Mouse (Mus musculus): Measurements from ENCODE around the gene Atp5e. TPM values are rescaled to one million over a fixed set of nuclear protein-coding genes. Genes with fewer than 3 reads are reported as not detected.
A peak's percentile ranks its signal among the peaks of the same experiment; 100 is the strongest.

Atp5e gene
- polyA plus RNA-seq, 2 experiments from 2014 or later: 705 to 752 TPM

DNA sequence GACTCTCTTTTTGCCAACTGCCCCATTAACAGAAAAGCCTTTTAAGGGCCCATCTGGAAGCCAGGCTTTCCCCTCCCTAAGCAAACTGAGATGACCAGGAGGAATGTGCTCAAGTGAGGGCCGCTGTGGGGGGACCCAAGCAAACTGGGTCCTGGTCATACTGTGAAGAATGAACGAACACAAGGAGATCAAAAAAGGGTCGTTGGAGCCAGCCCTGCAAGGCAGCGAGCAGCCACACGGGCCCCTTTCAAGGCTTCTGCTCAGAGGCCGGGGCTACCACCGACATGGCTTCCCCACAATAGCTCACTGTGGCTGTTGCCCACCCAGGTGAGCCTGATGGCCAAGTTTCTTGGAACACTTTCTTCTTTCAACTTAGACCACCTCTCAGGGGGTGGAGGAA is 17.4 kb downstream of the Atp5e start:
- no peak for ATAC-seq

DNA sequence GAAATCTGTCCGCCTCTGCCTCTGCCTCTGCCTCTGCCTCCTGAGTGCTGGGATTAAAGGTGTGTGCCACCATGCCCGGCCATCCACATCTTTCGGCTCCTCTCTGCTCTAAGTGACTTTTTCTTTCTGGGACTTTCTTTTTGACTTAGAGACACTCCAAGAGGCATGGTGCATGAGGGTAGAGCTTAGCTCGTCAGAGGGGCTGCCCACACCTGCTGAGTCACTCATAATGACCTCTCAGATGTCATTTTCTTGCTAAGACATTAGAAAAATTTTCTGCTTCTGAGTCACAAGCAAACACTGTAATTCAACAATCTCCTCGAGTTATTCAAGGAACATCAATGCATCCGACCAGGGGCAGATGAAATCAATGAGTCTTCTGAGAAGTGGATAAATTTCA is 18.9 kb downstream of the Atp5e start:
- ATAC-seq: no peak

DNA sequence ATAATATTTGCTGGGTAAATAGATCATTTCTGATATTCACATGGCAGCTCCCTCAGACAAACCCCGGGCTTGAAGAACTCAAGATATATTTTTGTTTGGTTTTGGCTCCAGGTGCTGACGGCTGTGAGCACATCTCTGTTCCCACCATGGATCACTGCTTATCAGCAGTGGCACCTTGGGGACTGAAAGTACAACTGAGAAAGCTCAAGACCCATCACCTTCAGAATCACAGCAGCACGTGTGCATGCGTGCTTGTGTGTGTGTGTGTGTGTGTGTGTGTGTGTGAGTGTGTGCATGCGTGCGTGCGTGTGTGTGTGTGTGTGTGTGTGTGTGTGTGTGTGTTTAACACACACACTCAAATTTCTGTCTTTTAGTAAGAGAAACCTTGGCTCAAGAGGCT is 19.5 kb downstream of the Atp5e start:
- no peak for ATAC-seq

- no peak for ATAC-seq
Observed at GRCm38 (mm10) chr2:174443046-174443445, 20.9 kb downstream of the Atp5e start.

DNA sequence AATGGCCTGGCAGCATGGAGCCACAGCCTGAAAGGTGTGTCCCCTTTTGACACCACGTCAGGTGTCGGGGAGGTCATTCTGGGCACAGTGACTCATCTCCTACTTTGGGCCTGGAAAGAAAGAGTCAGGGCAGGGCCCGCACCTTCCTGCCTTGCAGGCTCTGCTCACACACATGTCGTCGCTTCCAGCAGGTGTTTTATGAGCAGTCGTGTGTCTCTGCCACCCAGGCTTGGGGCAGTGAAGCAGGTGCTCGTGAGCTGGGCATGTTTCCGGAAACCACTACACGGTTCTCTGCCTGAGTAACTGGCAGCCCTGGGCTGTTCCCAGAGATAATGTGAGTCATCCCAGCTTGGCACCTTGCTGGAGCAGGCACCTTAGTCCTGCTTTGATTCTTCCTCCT is 21.4 kb downstream of the Atp5e start:
- ATAC-seq: peak; percentile 20

GRCm38 (mm10) chr2:174441898-174442297 is 22.0 kb downstream of the Atp5e start:
- ATAC-seq: no peak

DNA sequence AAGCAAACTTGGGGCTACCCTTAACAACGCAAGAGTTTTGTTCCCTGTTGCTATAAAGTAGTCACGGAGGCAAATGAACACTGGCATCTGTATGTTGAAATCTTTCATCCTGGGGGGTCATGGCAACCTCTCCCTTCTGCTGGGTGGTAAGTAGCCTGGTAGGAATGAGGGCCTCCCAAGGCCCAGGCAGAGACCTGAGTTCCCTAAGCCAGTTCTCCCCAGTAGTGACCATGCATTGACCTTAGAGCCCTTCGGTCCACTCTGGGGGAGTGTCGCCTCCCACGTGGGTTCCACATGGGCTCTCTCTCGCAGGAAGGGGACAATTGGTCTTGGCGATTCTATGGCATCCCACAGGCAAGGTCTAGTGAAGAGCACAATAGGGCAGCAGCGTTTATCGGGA is 23.9 kb downstream of the Atp5e start:
- no peak for ATAC-seq

- no peak for ATAC-seq
Observed at GRCm38 (mm10) chr2:174439450-174439838, 24.5 kb downstream of the Atp5e start.

DNA sequence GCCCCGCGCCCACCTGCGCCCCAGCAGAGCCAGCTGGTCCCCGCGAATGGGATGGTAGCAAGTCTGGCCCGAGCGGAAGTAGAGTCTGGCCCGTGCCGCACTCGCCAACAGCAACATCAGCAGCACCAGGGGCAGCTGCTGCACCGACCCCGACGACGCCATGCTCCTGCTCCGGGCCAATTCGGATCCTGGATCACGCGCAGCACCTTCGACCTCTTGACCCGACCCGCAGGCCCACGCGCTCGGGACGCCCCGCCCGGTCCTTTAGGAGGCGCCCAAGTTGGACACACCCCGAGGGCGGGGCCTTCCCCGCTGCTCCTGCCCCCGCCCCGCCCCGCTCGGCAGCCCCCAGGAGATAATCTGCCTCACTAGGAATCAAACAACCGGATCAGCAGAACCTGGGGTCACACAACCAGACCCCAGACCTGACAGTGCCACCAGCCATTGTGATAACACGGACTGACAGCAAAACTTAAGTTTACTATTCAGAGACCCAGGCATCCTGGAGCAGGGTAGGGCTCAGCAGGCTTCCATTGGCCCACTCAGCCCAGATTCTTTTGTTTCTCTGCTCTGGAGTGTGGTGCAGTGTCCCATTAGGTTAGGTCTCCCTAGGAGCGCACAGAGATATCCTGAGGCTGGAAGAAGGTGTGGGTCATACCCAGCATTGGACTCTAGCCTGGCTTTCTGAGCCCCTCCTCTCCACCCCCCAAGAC is 25.0 kb downstream of the Atp5e start, which contains the start of gene Ctsz:
Gene Ctsz, minus strand, starts transcription at position 303 of the 713 bp plus-strand sequence.
- peak; percentile 71 for ATAC-seq

- ATAC-seq: no peak
Observed at GRCm38 (mm10) chr2:174438181-174438580, 25.7 kb downstream of the Atp5e start.

- ATAC-seq: no peak
Observed at GRCm38 (mm10) chr2:174437697-174437982, 26.3 kb downstream of the Atp5e start.

- no peak for ATAC-seq
Observed at GRCm38 (mm10) chr2:174436916-174437696, 26.8 kb downstream of the Atp5e start.

GRCm38 (mm10) chr2:174436076-174436701 is 27.7 kb downstream of the Atp5e start:
- ATAC-seq: no peak

GRCm38 (mm10) chr2:174434943-174435342 is 29.0 kb downstream of the Atp5e start:
- ATAC-seq: no peak

GRCm38 (mm10) chr2:174428996-174429591 is 34.8 kb downstream of the Atp5e start:
- ATAC-seq: no peak

DNA sequence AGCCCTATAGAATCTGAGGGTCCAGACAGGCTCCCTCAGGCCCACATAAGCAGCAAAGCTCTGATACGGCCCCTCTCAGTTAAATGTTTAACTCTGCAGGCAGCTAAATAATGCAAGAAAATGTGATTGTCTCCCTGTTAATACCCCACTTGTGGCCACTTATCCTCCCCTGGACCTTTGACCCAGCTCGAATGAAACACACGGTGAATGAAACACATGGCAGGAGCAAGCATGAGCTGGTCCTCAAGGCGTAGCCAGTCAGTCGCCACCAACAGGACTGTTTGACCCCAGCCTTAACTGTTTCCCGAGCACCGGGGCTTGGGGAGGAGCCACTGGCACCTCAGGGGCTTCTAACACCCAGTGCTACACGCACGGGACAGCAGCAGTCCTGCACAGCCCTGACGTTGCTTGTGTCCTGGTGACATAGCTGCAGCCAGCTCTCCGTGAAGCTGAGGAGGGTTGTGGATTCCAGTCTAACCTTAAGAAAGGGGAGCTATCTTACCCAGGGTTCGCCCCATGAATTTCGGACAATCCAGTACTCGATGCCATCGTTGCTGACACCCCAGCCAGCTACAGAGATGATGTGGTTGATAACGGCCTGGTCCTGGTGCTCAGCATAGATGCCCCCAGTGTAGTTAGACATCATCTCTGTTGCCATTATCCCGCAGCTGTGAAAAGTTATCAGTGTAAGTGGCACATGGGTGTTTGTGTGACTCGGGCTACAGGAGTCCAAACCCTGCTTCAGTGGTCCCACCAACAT is 35.6 kb downstream of the Atp5e start:
- ATAC-seq: no peak

DNA sequence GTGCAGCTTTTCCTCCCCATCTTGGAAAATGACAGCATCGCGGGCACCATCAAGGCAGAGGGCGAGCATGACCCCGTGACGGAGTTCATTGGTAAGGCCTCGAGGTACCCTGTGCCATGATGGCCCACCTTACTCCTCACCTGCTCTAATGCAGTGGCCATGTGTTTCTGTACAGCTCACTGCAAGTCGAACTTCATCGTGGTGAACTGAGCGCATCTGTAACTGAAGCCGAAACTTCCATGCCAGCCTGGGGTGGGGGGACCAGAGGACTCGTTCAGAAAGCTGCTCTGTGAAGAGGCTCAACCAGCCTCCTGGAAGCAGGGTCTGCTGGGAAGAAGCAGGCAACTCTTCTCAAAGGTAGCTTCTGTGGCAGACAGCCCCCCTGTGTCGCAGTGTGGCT is 37.0 kb downstream of the Atp5e start:
- no peak for ATAC-seq

- no peak for ATAC-seq
Observed at GRCm38 (mm10) chr2:174424301-174425085, 39.4 kb downstream of the Atp5e start.

- ATAC-seq: no peak
Observed at GRCm38 (mm10) chr2:174421107-174421506, 42.8 kb downstream of the Atp5e start.

- peak; percentile 98 for ATAC-seq
Observed at GRCm38 (mm10) chr2:174415731-174416310, 48.1 kb downstream of the Atp5e start, which contains the start of gene Nelfcd. Nelfcd (plus strand) TSS chr2:174415804.

- no peak for ATAC-seq
Observed at GRCm38 (mm10) chr2:174415001-174415730, 48.7 kb downstream of the Atp5e start.

All from activated CD4-positive, CD25-positive, alpha-beta regulatory T cell, adult 4 months (primary cell).